Mouse (Mus musculus): ENCODE measurements around the gene Pitpnb. TPM values are rescaled to one million over a fixed set of nuclear protein-coding genes. Genes with fewer than 3 reads are reported as not detected.

Pitpnb gene
- polyA plus RNA-seq, 1 experiment: 71.6 TPM

DNA sequence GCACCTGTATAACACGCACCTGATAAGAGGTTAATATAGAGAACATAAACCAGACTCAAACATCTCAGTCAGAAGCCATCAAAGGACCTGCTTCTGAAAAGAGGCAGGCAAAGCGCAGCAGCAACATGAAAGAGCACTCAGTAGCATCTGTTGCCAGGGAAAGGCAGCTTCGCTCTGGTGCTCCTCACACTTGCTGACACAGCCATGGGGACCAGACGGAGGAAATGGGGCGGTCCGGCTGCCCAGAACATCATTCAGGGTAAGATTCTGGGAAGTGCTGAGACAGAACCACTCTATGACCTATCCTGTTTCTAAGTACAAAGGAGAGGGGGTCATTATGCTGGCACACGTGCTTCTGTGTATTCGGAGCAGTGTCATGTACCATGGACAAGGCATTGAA, 29.8 kb upstream of the Pitpnb start:
- Histone ChIP-seq H3K27me3 (ENCODE audit: control insufficient read depth, insufficient read depth, low read length) (no peaks in the 10 kb centered on the region), H3K27ac (ENCODE audit: insufficient read depth, low read length) (no peak overlapping the region), H3K4me3 (replicated peaks; ENCODE audit: insufficient read depth, low read depth, low read length) (no peak overlapping the region), H3K4me1 (ENCODE audit: control insufficient read depth, insufficient read depth, low read length) (no peaks in the 10 kb centered on the region)
- WGBS: 67% methylated on average over 8 of the region's 8 CpGs
- no peak for DNase-seq
- TF ChIP-seq CTCF (IDR thresholded peaks at IDR 0.05; ENCODE audit: borderline replicate concordance, insufficient read depth, low read depth, low read length): no peak
- no peak for TF ChIP-seq POLR2A (IDR thresholded peaks at IDR 0.05; ENCODE audit: borderline replicate concordance, insufficient read depth, low read length)

DNA sequence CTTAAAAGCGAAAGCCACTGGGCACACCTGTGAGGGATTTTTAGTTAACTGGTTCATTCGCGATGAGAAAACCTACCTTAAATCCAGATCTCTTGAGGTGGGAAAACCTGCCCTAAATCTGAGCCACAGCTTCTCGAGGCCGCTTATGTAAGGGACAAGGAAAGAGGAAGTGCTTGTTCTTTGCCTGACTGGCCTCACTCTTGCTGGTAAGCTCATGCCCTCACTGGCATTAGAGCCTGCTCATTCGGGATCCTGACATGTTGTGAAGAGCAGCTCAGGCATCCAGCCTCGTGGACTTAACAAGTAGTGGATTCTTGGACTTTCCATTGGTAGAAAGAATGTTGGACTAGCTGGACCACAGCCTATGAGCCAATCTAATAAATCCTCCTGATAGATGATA, 28.8 kb upstream of the Pitpnb start:
- no peak for DNase-seq
- Histone ChIP-seq H3K27me3 (ENCODE audit: control insufficient read depth, insufficient read depth, low read length) (no peaks in the 10 kb centered on the region), H3K27ac (ENCODE audit: insufficient read depth, low read length) (no peak overlapping the region), H3K4me3 (replicated peaks; ENCODE audit: insufficient read depth, low read depth, low read length) (no peak overlapping the region), H3K4me1 (ENCODE audit: control insufficient read depth, insufficient read depth, low read length) (no peaks in the 10 kb centered on the region)
- WGBS: 76% methylated on average over 7 of the region's 7 CpGs
- TF ChIP-seq CTCF (IDR thresholded peaks at IDR 0.05; ENCODE audit: borderline replicate concordance, insufficient read depth, low read depth, low read length) (no peak), POLR2A (IDR thresholded peaks at IDR 0.05; ENCODE audit: borderline replicate concordance, insufficient read depth, low read length) (no peak)

DNA sequence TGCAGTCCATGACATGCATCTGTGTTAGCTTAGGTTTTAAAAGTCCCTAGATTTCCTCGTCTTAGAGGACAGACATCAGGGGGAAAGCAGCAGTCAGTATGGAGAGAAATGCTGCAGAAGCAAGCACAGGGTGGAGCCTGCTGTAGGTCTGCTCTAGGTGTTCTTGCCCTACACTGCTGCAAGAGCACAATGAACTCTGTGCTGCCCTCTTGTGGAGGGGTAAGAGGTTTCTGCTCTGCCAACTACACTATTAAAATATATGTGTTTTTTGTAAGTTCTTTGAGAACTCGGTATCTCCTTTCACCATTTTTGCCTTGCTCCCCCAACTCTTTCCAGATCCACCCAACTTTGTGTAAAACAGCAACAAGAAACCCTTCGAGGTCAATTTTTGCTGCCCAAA, 25.8 kb upstream of the Pitpnb start:
- Histone ChIP-seq H3K27me3 (ENCODE audit: control insufficient read depth, insufficient read depth, low read length) (no peaks in the 10 kb centered on the region), H3K4me1 (ENCODE audit: control insufficient read depth, insufficient read depth, low read length) (no peaks in the 10 kb centered on the region), H3K27ac (ENCODE audit: insufficient read depth, low read length) (no peak overlapping the region), H3K4me3 (replicated peaks; ENCODE audit: insufficient read depth, low read depth, low read length) (no peak overlapping the region)
- DNase-seq: no peak
- TF ChIP-seq CTCF (IDR thresholded peaks at IDR 0.05; ENCODE audit: borderline replicate concordance, insufficient read depth, low read depth, low read length): no peak
- no peak for TF ChIP-seq POLR2A (IDR thresholded peaks at IDR 0.05; ENCODE audit: borderline replicate concordance, insufficient read depth, low read length)
- WGBS: 91% methylated on average over 3 of the region's 3 CpGs

DNA sequence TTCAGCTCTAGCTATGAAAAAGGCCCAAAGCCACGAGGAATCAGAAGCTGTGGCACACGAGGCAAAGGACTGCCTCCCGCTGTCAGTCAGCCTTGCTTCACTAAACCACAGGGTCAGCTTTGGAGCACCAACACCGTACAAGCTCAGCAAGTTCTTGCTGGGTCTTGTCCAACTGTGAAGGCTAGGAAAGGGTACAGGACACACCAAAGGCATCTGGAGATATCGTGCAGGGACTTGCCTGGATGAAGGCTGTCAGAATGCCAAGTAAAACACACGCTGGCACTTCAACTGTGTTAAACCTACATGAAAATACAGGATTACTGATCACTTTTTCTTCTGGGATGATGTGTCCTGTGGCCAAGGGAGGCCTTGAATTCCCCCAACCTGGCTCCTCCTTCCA, 20.4 kb upstream of the Pitpnb start:
- Histone ChIP-seq H3K4me3 (replicated peaks; ENCODE audit: insufficient read depth, low read depth, low read length) (no peak overlapping the region), H3K4me1 (ENCODE audit: control insufficient read depth, insufficient read depth, low read length) (no peaks in the 10 kb centered on the region), H3K27ac (ENCODE audit: insufficient read depth, low read length) (no peak overlapping the region), H3K27me3 (ENCODE audit: control insufficient read depth, insufficient read depth, low read length) (no peaks in the 10 kb centered on the region)
- WGBS: 54% methylated on average over 6 of the region's 6 CpGs
- no peak for DNase-seq
- TF ChIP-seq CTCF (IDR thresholded peaks at IDR 0.05; ENCODE audit: borderline replicate concordance, insufficient read depth, low read depth, low read length) (no peak), POLR2A (IDR thresholded peaks at IDR 0.05; ENCODE audit: borderline replicate concordance, insufficient read depth, low read length) (no peak)

- TF ChIP-seq CTCF (IDR thresholded peaks at IDR 0.05; ENCODE audit: borderline replicate concordance, insufficient read depth, low read depth, low read length) (no peak), POLR2A (IDR thresholded peaks at IDR 0.05; ENCODE audit: borderline replicate concordance, insufficient read depth, low read length) (no peak)
- H3K27ac ChIP-seq (ENCODE audit: insufficient read depth, low read length): no peak overlapping the region
- H3K27me3 ChIP-seq (ENCODE audit: control insufficient read depth, insufficient read depth, low read length): no peaks in the 10 kb centered on the region
- WGBS: 93% methylated on average over 9 of the region's 9 CpGs
- no peak overlapping the region for H3K4me3 ChIP-seq (replicated peaks; ENCODE audit: insufficient read depth, low read depth, low read length)
- DNase-seq: no peak
- no peaks in the 10 kb centered on the region for H3K4me1 ChIP-seq (ENCODE audit: control insufficient read depth, insufficient read depth, low read length)
Measured at GRCm38 (mm10) chr5:111313833-111314232, 16.7 kb upstream of the Pitpnb start.

DNA sequence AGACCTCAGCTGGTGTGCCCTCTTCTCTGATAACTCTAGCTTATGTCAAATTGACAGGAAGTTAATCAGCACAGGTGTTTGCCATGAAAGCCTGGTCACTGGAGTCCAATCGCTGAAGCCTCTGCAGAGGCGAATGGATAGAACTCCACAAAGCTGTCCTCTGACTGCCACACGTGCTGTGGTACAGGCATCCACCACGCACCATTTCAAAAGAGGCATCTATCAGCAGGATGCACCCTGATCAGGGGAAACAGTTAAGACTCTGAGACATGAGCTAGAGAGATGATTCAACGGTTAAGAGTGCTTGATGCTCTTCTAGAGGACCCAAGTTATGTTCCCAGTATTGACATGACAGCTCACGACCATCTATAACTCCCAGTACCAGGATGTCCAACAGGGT, 15.5 kb upstream of the Pitpnb start:
- no peak for TF ChIP-seq POLR2A (IDR thresholded peaks at IDR 0.05; ENCODE audit: borderline replicate concordance, insufficient read depth, low read length)
- no peak for TF ChIP-seq CTCF (IDR thresholded peaks at IDR 0.05; ENCODE audit: borderline replicate concordance, insufficient read depth, low read depth, low read length)
- H3K27ac ChIP-seq (ENCODE audit: insufficient read depth, low read length): no peak overlapping the region
- H3K4me3 ChIP-seq (replicated peaks; ENCODE audit: insufficient read depth, low read depth, low read length): no peak overlapping the region
- no peak for DNase-seq
- no peaks in the 10 kb centered on the region for H3K4me1 ChIP-seq (ENCODE audit: control insufficient read depth, insufficient read depth, low read length)
- no peaks in the 10 kb centered on the region for H3K27me3 ChIP-seq (ENCODE audit: control insufficient read depth, insufficient read depth, low read length)
- 90% methylated on average over 6 of the region's 6 CpGs for WGBS

- TF ChIP-seq CTCF (IDR thresholded peaks at IDR 0.05; ENCODE audit: borderline replicate concordance, insufficient read depth, low read depth, low read length) (no peak), POLR2A (IDR thresholded peaks at IDR 0.05; ENCODE audit: borderline replicate concordance, insufficient read depth, low read length) (no peak)
- Histone ChIP-seq H3K4me1 (ENCODE audit: control insufficient read depth, insufficient read depth, low read length) (no peaks in the 10 kb centered on the region), H3K4me3 (replicated peaks; ENCODE audit: insufficient read depth, low read depth, low read length) (no peak overlapping the region), H3K27ac (ENCODE audit: insufficient read depth, low read length) (no peak overlapping the region), H3K27me3 (ENCODE audit: control insufficient read depth, insufficient read depth, low read length) (no peaks in the 10 kb centered on the region)
- 19% methylated on average over 3 of the region's 3 CpGs for whole genome bisulfite sequencing
- DNase-seq: no peak
Measured at GRCm38 (mm10) chr5:111317526-111317925, 13.0 kb upstream of the Pitpnb start.

GRCm38 (mm10) chr5:111318946-111319345, 11.6 kb upstream of the Pitpnb start:
- Histone ChIP-seq H3K4me1 (ENCODE audit: control insufficient read depth, insufficient read depth, low read length) (no peaks in the 10 kb centered on the region), H3K27me3 (ENCODE audit: control insufficient read depth, insufficient read depth, low read length) (no peaks in the 10 kb centered on the region), H3K27ac (ENCODE audit: insufficient read depth, low read length) (no peak overlapping the region), H3K4me3 (replicated peaks; ENCODE audit: insufficient read depth, low read depth, low read length) (no peak overlapping the region)
- TF ChIP-seq POLR2A (IDR thresholded peaks at IDR 0.05; ENCODE audit: borderline replicate concordance, insufficient read depth, low read length) (no peak), CTCF (IDR thresholded peaks at IDR 0.05; ENCODE audit: borderline replicate concordance, insufficient read depth, low read depth, low read length) (no peak)
- no peak for DNase-seq
- 33% methylated on average over 1 of the region's 1 CpGs for WGBS
